Mouse (Mus musculus) CH12.LX (cell line): Measurements from ENCODE around the gene Fbxl17.

ENCODE experiments used
- CTCF ChIP-seq, 2 experiments: IDR thresholded peaks in 1 of 2; conservative IDR thresholded peaks in 1 of 2; 2 replicates each; pipeline ENCODE4 v1.5.1; 2011 to 2012; ENCODE audit warnings: low read depth in 2 of 2, low read length in 2 of 2, improper control_type of control experiment in 1 of 2, inconsistent platforms in 1 of 2, mild to moderate bottlenecking in 1 of 2, moderate library complexity in 1 of 2
- E2F4 ChIP-seq: IDR thresholded peaks from 2 replicates; pipeline ENCODE4 v1.6.1; 2011; ENCODE audit warnings: low read depth, low read length, improper control_type of control experiment; ENCODE audit not compliant: insufficient replicate concordance
- EP300 ChIP-seq: IDR thresholded peaks from 2 replicates; pipeline ENCODE4 v1.6.1; 2011; ENCODE audit warnings: low read length, improper control_type of control experiment

GRCm38 (mm10) chr17:63498182-63498716 is 1.6 kb downstream of the Fbxl17 start:
- TF ChIP-seq E2F4 (no peak), CTCF (conservative IDR thresholded peaks at IDR 0.05 in 1 of 2, IDR thresholded peaks at IDR 0.05 in 1 of 2; ENCODE audit: low read depth in 2 of 2, low read length in 2 of 2) (no peak), EP300 (no peak)
